Mouse (Mus musculus) MEL (cell line): Measurements from ENCODE around the gene Nfat5. TPM values are rescaled to one million over a fixed set of nuclear protein-coding genes. Genes with fewer than 3 reads are reported as not detected.

Experiments used
- DNase-seq: peaks from one replicate; pipeline ENCODE4 v3.0.0; 2011; ENCODE audit warnings: low read depth, low spot score
- H3K27ac ChIP-seq: 2 replicates; pipeline ENCODE4 v1.5.1; 2012; ENCODE audit warnings: low read depth, mild to moderate bottlenecking, control low read depth, low read length, moderate library complexity; ENCODE audit not compliant: control insufficient read depth
- H3K27me3 ChIP-seq, 2 experiments: fragments of 150-350 bp in 1 of 2; sonication (generic) in 1 of 2; 2 replicates each; pipeline ENCODE4 v1.6.1; 2012; ENCODE audit warnings: low read length in 2 of 2, mild to moderate bottlenecking in 2 of 2, improper control_type of control experiment in 1 of 2, moderate library complexity in 1 of 2; ENCODE audit not compliant: insufficient read depth in 2 of 2, control insufficient read depth in 1 of 2
- H3K36me3 ChIP-seq, 2 experiments: 2 replicates each; pipeline ENCODE4 v1.6.1; 2012 to 2014; ENCODE audit warnings: low read length in 2 of 2, improper control_type of control experiment in 1 of 2, inconsistent platforms in 1 of 2, mild to moderate bottlenecking in 1 of 2; ENCODE audit not compliant: insufficient read depth in 2 of 2, control insufficient read depth in 1 of 2
- H3K4me1 ChIP-seq, 2 experiments: fragments of 150-350 bp in 1 of 2; sonication (generic) in 1 of 2; 2 replicates each; pipeline ENCODE4 v1.6.1; 2012; ENCODE audit warnings: low read length in 2 of 2, improper control_type of control experiment in 1 of 2, mild to moderate bottlenecking in 1 of 2; ENCODE audit not compliant: insufficient read depth in 2 of 2, control insufficient read depth in 1 of 2
- H3K4me3 ChIP-seq, 2 experiments: fragments of 150-350 bp in 1 of 2; sonication (generic) in 1 of 2; 2 replicates each; pipeline ENCODE4 v1.5.1; 2012; ENCODE audit warnings: low read depth in 2 of 2, low read length in 2 of 2, mild to moderate bottlenecking in 2 of 2, moderate library complexity in 2 of 2, control low read depth in 1 of 2, improper control_type of control experiment in 1 of 2; ENCODE audit not compliant: control insufficient read depth in 1 of 2, insufficient read depth in 1 of 2
- H3K79me2 ChIP-seq: 2 replicates; pipeline ENCODE4 v1.6.1; 2012; ENCODE audit warnings: mild to moderate bottlenecking, low read length, moderate library complexity; ENCODE audit not compliant: control insufficient read depth, poor library complexity, insufficient read depth
- H3K9ac ChIP-seq: 2 replicates; pipeline ENCODE4 v1.6.1; 2012; ENCODE audit warnings: low read depth, mild to moderate bottlenecking, control low read depth, low read length, moderate library complexity; ENCODE audit not compliant: control insufficient read depth, poor library complexity, severe bottlenecking
- H3K9me3 ChIP-seq: fragments of 150-350 bp; sonication (generic); replicated peaks from 2 replicates; pipeline ENCODE4 v1.6.1; 2012; ENCODE audit warnings: mild to moderate bottlenecking, low read length, improper control_type of control experiment, moderate library complexity; ENCODE audit not compliant: insufficient read depth
- NELFE ChIP-seq: IDR thresholded peaks from 2 replicates; pipeline ENCODE4 v1.6.1; 2011; ENCODE audit warnings: low read depth, low read length, improper control_type of control experiment
- RAD21 ChIP-seq: IDR thresholded peaks from 2 replicates; pipeline ENCODE4 v1.6.1; 2011; ENCODE audit warnings: mild to moderate bottlenecking, low read depth, low read length, improper control_type of control experiment
- RCOR1 ChIP-seq: IDR thresholded peaks from 2 replicates; pipeline ENCODE4 v1.6.1; 2012; ENCODE audit warnings: low read depth, mild to moderate bottlenecking, inconsistent platforms, low read length, improper control_type of control experiment
- SMC3 ChIP-seq: IDR thresholded peaks from 2 replicates; pipeline ENCODE4 v1.6.1; 2011; ENCODE audit warnings: low read depth, low read length, improper control_type of control experiment
- TAL1 ChIP-seq: IDR thresholded peaks from 2 replicates; pipeline ENCODE4 v1.6.1; 2012; ENCODE audit warnings: mild to moderate bottlenecking, inconsistent platforms, low read length, moderate library complexity, mixed read lengths
- USF2 ChIP-seq, 2 experiments: IDR thresholded peaks; 2 replicates each; pipeline ENCODE4 v1.6.1; 2011 to 2012; ENCODE audit warnings: improper control_type of control experiment in 2 of 2, low read length in 2 of 2, borderline replicate concordance in 1 of 2, inconsistent platforms in 1 of 2, low read depth in 1 of 2, mild to moderate bottlenecking in 1 of 2; ENCODE audit not compliant: insufficient read depth in 1 of 2
- polyA plus RNA-seq, 2 experiments: library from polyadenylated mRNA; stranded (reverse) in 1 of 2; unstranded in 1 of 2; fragments of >175 nt in 1 of 2; fragments of >200 nt in 1 of 2; gene quantifications; 2 replicates each; pipeline versions ENCODE4 v1.2.1 to v1.2.4; 2012; ENCODE audit warnings: low replicate concordance in 2 of 2, low read depth in 1 of 2; ENCODE audit not compliant: insufficient read length in 2 of 2, insufficient read depth in 1 of 2, missing spikeins in 1 of 2
- total RNA-seq: library from RNA; depleted of rRNA; stranded (reverse); fragments of 300-350 nt; gene quantifications from 2 replicates; pipeline ENCODE4 v1.2.3, GENCODE M21; 2012; rRNA removed

Gene Nfat5
- total and polyA plus RNA-seq, 3 experiments: 4.2 to 11.3 TPM; not detected in 1

DNA sequence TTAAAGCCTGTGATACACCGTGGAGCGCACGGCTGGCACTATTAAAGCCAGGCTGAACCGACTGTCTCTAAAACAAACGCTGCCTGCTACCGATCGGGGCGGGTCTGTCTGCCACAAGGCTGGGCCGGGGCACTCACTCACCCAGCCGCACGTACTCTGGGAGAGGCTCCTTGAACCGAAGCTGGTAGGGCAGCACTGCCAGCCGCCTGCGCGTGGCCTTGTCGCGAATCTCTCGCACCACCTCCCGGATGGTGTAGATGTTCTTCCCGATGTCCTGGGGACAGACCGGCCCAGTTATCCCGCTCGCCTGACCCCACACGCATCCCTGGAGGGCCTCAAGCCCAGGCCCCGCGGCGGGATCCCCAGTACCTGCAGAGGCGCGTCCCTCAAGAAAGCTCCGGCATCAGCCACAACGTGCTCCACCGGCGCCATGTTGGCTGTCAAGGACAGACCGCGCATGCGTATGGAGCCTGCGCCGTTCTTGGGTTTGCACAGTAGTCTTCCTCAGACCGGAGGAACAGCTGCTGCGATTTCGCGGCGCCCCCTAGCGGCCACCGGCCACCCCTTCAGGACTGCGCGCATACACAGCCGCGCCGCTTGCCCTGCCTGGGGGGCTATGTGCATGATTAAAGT, 131.4 kb downstream of the Nfat5 start, which contains the start of gene Nob1 (continued):
- TF ChIP-seq SMC3 (peak; percentile 74), NELFE (peak; percentile 99), USF2 (IDR thresholded peaks at IDR 0.05; ENCODE audit: borderline replicate concordance in 1 of 2, insufficient read depth in 1 of 2, low read depth in 1 of 2, low read length in 2 of 2) (no peak)

DNA sequence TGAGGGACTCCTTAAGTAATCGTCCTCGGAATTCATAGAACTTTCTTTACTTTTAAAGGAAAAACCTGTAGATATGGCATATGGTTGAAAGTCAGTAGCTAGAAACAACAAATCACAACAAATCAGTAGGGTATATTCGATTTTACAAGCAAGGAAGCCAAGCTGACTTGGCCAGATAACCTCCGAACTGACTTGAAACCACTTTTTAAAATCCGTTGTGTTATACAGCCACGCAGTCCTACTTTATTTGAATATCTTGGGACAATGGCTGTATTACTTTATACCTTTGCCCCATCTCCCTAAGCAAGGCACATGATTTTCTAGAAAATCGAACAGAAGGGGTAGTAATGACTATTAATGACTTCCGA, 131.9 kb downstream of the Nfat5 start:
- H3K27me3 ChIP-seq: peaks cover 3% of the 10 kb centered on the region in 2 experiments; a peak in 3 of 4 replicates
- no peak overlapping the region for H3K27ac ChIP-seq
- H3K36me3 ChIP-seq: peaks cover 14 to 25% of the 10 kb centered on the region in 2 experiments
- H3K4me1 ChIP-seq: peaks cover 6 to 22% of the 10 kb centered on the region in 2 experiments
- peak overlapping the region; percentile 36; the same call in 1 of the 2 replicates for H3K9ac ChIP-seq
- H3K4me3 ChIP-seq: peak overlapping the region; percentile 28 to 37
- H3K9me3 ChIP-seq: no peaks in the 10 kb centered on the region
- no peak for DNase-seq
- peak; percentile 91 for TF ChIP-seq RCOR1
- peak; percentile 69 for TF ChIP-seq TAL1
- TF ChIP-seq RAD21: no peak
- H3K79me2 ChIP-seq: peaks cover 38% of the 10 kb centered on the region

Other genes with a start within 250 kb of the Nfat5 start
- 39.0 and 43.6 TPM in 2 replicates for gene Pdf, start 244.9 kb upstream of the Nfat5 start, total RNA-seq
- 10 to 100 TPM in 1 of 2 experiments, not detected in 1; 36.0 TPM for gene Pdf, start 244.9 kb upstream of the Nfat5 start, polyA plus RNA-seq
- gene Cog8, start 236.8 kb upstream of the Nfat5 start, total RNA-seq: 18.1 and 27.2 TPM in 2 replicates
- gene Cog8, start 236.8 kb upstream of the Nfat5 start, polyA plus RNA-seq: 10 to 100 TPM in 1 of 2 experiments, not detected in 1; 27.0 TPM
- gene Nip7, start 236.6 kb upstream of the Nfat5 start, total RNA-seq: 261 and 278 TPM in 2 replicates
- 100 to 1,000 TPM; 189 to 336 TPM for gene Nip7, start 236.6 kb upstream of the Nfat5 start, polyA plus RNA-seq
- not detected in 2 replicates for gene Tmed6, start 227.8 kb upstream of the Nfat5 start, total RNA-seq
- not detected for gene Tmed6, start 227.8 kb upstream of the Nfat5 start, polyA plus RNA-seq
- 14.1 and 15.0 TPM in 2 replicates for gene Terf2, start 196.9 kb upstream of the Nfat5 start, total RNA-seq
- 10 to 100 TPM in 1 of 2 experiments, not detected in 1; 36.7 TPM for gene Terf2, start 196.9 kb upstream of the Nfat5 start, polyA plus RNA-seq
- 66.5 and 67.9 TPM in 2 replicates for gene Cyb5b, start 142.8 kb upstream of the Nfat5 start, total RNA-seq
- 10 to 100 TPM; 69.4 to 79.1 TPM for gene Cyb5b, start 142.8 kb upstream of the Nfat5 start, polyA plus RNA-seq
- 8.0 and 8.8 TPM in 2 replicates for gene Nqo1, start 109.7 kb downstream of the Nfat5 start, total RNA-seq
- 1 to 10 TPM in 1 of 2 experiments, not detected in 1; 8.8 TPM for gene Nqo1, start 109.7 kb downstream of the Nfat5 start, polyA plus RNA-seq
- 110 and 125 TPM in 2 replicates for gene Nob1, start 131.6 kb downstream of the Nfat5 start, total RNA-seq
- 100 to 1,000 TPM; 144 to 200 TPM for gene Nob1, start 131.6 kb downstream of the Nfat5 start, polyA plus RNA-seq
- gene Wwp2, start 142.9 kb downstream of the Nfat5 start, total RNA-seq: 20.5 and 21.8 TPM in 2 replicates
- 10 to 100 TPM in 1 of 2 experiments, not detected in 1; 31.5 TPM for gene Wwp2, start 142.9 kb downstream of the Nfat5 start, polyA plus RNA-seq